Mouse (Mus musculus) heart, adult 2 months (tissue): ENCODE results near the gene Irf9.

ENCODE experiments used
- CTCF ChIP-seq: fragments of 200-600 bp; IDR thresholded peaks from 2 replicates; pipeline ENCODE4 v1.8.1; 2022; ENCODE audit warnings: antibody characterized with exemption, mild to moderate bottlenecking, moderate library complexity
- EP300 ChIP-seq: fragments of 200-500 bp; IDR thresholded peaks from 2 replicates; pipeline ENCODE4 v1.6.1; 2011; ENCODE audit warnings: low read depth, low read length, control low read depth; ENCODE audit not compliant: insufficient read depth
- POLR2A ChIP-seq: fragments of 200-500 bp; IDR thresholded peaks from 2 replicates; pipeline ENCODE4 v1.6.1; 2011; ENCODE audit warnings: mild to moderate bottlenecking, low read depth, low read length, control low read depth; ENCODE audit not compliant: insufficient read depth

DNA sequence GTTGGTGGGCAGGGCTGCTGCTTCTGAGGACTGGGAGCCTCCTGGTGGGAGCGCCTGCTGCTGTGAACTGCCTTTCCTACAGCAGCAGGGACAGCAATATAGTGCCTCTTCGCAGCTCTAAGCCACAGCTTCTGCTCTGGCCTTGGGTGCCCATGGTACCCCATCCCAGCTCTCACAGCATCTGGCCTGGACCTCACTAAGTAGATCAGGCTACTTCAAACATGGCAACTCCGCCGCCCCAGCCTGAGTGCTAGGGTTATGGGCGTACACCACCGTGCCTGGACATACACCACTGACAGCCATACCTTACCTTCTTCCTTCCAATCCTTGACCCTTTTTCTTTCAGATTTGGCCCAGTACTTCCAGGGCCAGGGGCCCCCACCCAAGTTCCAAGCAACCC, 5.0 kb downstream of the Irf9 start:
- TF ChIP-seq POLR2A (no peak), EP300 (no peak), CTCF (no peak)
